Mouse (Mus musculus): ENCODE data around the gene Itgb3. TPM values are rescaled to one million over a fixed set of nuclear protein-coding genes. Genes with fewer than 3 reads are reported as not detected.

Gene Itgb3
- polyA plus RNA-seq, 1 experiment from 2014 or later, result 4.7 TPM

GRCm38 (mm10) chr11:104707084-104707483 is 99.3 kb downstream of the Itgb3 start:
- H3K4me3 ChIP-seq, result no peak overlapping the region
- WGBS, result 81% methylated on average over 2 of the region's 2 CpGs
- DNase-seq (ENCODE audit: low spot score), result no peak
- no peaks in the 10 kb centered on the region for H3K9me3 ChIP-seq (replicated peaks)
- no peaks in the 10 kb centered on the region for H3K4me1 ChIP-seq
- H3K36me3 ChIP-seq, result no peaks in the 10 kb centered on the region
- no peaks in the 10 kb centered on the region for H3K27me3 ChIP-seq (ENCODE audit: low read depth, poor library complexity, severe bottlenecking)
- H3K27ac ChIP-seq (replicated peaks), result no peak overlapping the region

Other genes with a start within 250 kb of the Itgb3 start
- gene Kansl1, start 139.1 kb upstream of the Itgb3 start, polyA plus RNA-seq (2016; fragmentation: Nextera tagmentation; extraction: Ambion mirVana), result 24.5 and 27.9 TPM in 2 replicates
- gene Cdc27, start 57.4 kb upstream of the Itgb3 start, polyA plus RNA-seq (2016; fragmentation: Nextera tagmentation; extraction: Ambion mirVana), result 47.3 and 53.5 TPM in 2 replicates
- gene Myl4, start 57.3 kb upstream of the Itgb3 start, polyA plus RNA-seq (2016; fragmentation: Nextera tagmentation; extraction: Ambion mirVana), result 0.94 and 1.2 TPM in 2 replicates
- not detected in 2 replicates for gene Gm11639, start 77.7 kb downstream of the Itgb3 start, polyA plus RNA-seq (2016; fragmentation: Nextera tagmentation; extraction: Ambion mirVana)

Measured in midbrain, embryonic 10.5 days (tissue).